Mouse (Mus musculus) intestine, embryonic 14.5 days (tissue): ENCODE data around the gene Rap1b. TPM values are rescaled to one million over a fixed set of nuclear protein-coding genes. Genes with fewer than 3 reads are reported as not detected.

Source experiments
- ATAC-seq: fragments of 200-750 bp; cut with Nextera tagmentation; replicated peaks from 2 replicates; pipeline ENCODE4 v1.8.0; 2017; ENCODE audit warnings: low read depth, moderate number of reproducible peaks, moderate TSS enrichment, moderate library complexity; ENCODE audit not compliant: low FRiP score, low TSS enrichment
- DNase-seq: peaks from one replicate; pipeline ENCODE4 v3.0.0-alpha.2; 2018; ENCODE audit warnings: low spot score
- H3K27ac ChIP-seq: fragments of 300-500 bp; sonication (generic); 2 replicates; pipeline ENCODE4 v1.5.1; 2014; ENCODE audit warnings: low read depth, mild to moderate bottlenecking, control low read depth
- H3K27me3 ChIP-seq: fragments of 300-500 bp; sonication (generic); replicated peaks from 2 replicates; pipeline ENCODE4 v1.6.1; 2014; ENCODE audit warnings: low read length, control low read depth; ENCODE audit not compliant: control insufficient read depth, insufficient read depth
- H3K36me3 ChIP-seq: fragments of 300-500 bp; sonication (generic); 2 replicates; pipeline ENCODE4 v1.6.1; 2014; ENCODE audit warnings: low read length, control low read depth; ENCODE audit not compliant: control insufficient read depth, insufficient read depth
- H3K4me1 ChIP-seq: fragments of 300-500 bp; sonication (generic); replicated peaks from 2 replicates; pipeline ENCODE4 v1.6.1; 2014; ENCODE audit warnings: low read length, control low read depth, mixed read lengths; ENCODE audit not compliant: control insufficient read depth, insufficient read depth
- H3K4me2 ChIP-seq: fragments of 300-500 bp; sonication (generic); 2 replicates; pipeline ENCODE4 v1.6.1; 2014; ENCODE audit warnings: low read length
- H3K4me3 ChIP-seq: fragments of 300-500 bp; sonication (generic); 2 replicates; pipeline ENCODE4 v1.5.1; 2014; ENCODE audit warnings: low read depth, low read length, control low read depth, mixed read lengths
- H3K9ac ChIP-seq: fragments of 300-500 bp; sonication (generic); 2 replicates; pipeline ENCODE4 v1.6.1; 2014; ENCODE audit warnings: mild to moderate bottlenecking, low read length
- H3K9me3 ChIP-seq: fragments of 300-500 bp; sonication (generic); 2 replicates; pipeline ENCODE4 v1.6.1; 2016; ENCODE audit warnings: low read length, control low read depth; ENCODE audit not compliant: control insufficient read depth
- WGBS: fragments of 180-500 bp; shearing (Covaris S2); extraction: QIAGEN DNeasy Blood & Tissue Kit; methylation state at CpG from one replicate; pipeline ENCODE4 v1.1.7; 2014; 5-methylcytosine and 5-hydroxymethylcytosine counted together
- polyA plus RNA-seq: library from polyadenylated mRNA; unstranded; fragments of >200 nt; fragmentation: Nextera tagmentation; extraction: Ambion mirVana; gene quantifications from 2 replicates; pipeline ENCODE4 v1.2.1, GENCODE M21; 2014

The Rap1b gene
- polyA plus RNA-seq, 1 experiment from 2014 or later = 183 TPM

DNA sequence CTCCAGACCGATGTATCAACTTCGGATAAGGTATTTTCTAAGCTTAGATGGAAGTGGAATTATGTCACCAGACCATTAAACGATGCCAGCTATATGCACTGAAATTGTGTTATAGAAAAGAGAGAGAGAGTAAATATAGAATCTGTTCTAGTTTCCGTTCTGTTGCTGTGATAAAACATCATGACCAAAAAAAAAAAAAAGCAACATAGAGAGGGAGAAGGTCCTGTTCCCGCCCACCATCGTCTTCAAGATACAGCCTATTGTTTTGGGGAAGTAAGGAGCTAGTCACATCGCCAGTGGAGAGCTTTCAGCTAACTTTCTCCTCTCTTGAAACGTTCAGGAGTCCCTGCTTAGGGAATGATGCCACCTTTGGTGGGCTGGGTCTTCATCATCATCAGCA, 37.6 kb upstream of the Rap1b start:
- DNase-seq (no peak), ATAC-seq (no peak)
- Histone ChIP-seq H3K4me2 (no peak overlapping the region), H3K36me3 (no peaks in the 10 kb centered on the region), H3K27me3 (no peaks in the 10 kb centered on the region), H3K4me3 (no peak overlapping the region), H3K4me1 (no peaks in the 10 kb centered on the region), H3K27ac (no peak overlapping the region), H3K9me3 (no peaks in the 10 kb centered on the region), H3K9ac (no peak overlapping the region)
- WGBS = 90% methylated on average over 8 of the region's 8 CpGs

DNA sequence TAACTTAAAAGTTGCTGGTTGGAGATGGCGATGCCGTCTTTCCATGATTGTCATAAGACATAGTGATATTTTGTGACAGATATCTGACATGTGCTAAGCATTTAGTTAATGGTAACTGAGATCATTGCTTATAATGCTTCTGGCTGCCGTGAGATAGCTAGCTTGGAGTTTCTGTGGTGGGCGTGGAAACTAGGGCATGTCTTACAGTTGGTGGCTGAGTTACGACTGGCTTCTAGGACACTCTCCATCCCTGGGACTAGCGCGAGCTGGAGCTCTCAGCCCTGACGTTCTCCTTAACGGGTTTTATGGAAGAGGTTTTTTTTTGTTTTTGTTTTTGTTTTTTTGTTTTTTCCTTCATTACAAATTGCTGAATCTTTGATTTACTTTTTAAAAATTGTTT, 32.8 kb upstream of the Rap1b start:
- DNase-seq = no peak
- Histone ChIP-seq H3K9me3 (no peaks in the 10 kb centered on the region), H3K9ac (no peak overlapping the region), H3K4me3 (no peak overlapping the region), H3K27me3 (no peaks in the 10 kb centered on the region), H3K27ac (no peak overlapping the region), H3K4me1 (no peaks in the 10 kb centered on the region), H3K36me3 (no peaks in the 10 kb centered on the region), H3K4me2 (no peak overlapping the region)
- WGBS = 83% methylated on average over 9 of the region's 9 CpGs
- no peak for ATAC-seq

DNA sequence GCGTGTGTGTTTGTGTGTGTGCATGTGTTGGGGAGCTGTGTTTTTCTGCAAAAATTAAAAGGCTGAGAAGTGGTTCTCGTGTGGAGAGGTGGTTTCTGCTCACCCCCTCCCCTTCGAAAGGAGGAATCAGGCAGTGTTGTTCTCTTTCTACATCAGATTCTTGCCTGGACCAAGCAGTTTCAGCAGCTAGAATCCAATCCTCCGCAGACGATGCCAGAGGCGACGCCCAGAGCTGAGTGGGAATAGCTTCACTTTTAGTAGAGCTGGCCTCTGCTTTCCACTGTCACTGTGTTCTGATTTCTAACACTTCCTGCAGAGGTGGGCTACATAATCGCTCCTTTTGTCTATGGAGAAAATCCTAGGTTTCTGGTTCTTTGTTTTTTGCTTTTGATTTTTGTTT, 31.0 kb upstream of the Rap1b start:
- Histone ChIP-seq H3K36me3 (no peaks in the 10 kb centered on the region), H3K27me3 (no peaks in the 10 kb centered on the region), H3K4me1 (no peaks in the 10 kb centered on the region), H3K9ac (no peak overlapping the region), H3K4me2 (no peak overlapping the region), H3K9me3 (no peaks in the 10 kb centered on the region), H3K4me3 (no peak overlapping the region), H3K27ac (no peak overlapping the region)
- ATAC-seq (no peak), DNase-seq (no peak)
- 81% methylated on average over 8 of the region's 8 CpGs for WGBS

DNA sequence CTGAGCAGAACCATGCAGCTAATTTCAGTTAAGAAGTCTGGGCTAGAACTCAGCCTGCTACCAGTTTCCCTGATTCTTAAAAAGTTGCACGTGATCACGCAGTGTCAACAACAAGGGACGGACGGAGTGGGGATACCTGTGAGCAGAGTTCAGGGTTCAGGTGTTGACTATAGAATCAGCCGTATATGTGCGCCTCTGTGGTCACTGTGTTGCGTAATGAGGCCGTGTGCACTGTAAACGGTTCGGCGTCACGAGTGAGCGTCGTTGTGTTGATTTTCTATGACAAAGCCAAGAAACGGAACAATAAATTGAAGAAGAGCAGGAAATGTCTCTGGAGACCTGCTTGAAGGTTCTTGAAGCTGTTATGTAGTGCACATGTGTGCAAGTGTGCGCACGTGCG, 30.6 kb upstream of the Rap1b start:
- H3K9me3 ChIP-seq = no peaks in the 10 kb centered on the region
- no peaks in the 10 kb centered on the region for H3K4me1 ChIP-seq
- H3K4me2 ChIP-seq = no peak overlapping the region
- H3K4me3 ChIP-seq = no peak overlapping the region
- H3K27ac ChIP-seq = no peak overlapping the region
- no peaks in the 10 kb centered on the region for H3K36me3 ChIP-seq
- H3K9ac ChIP-seq = no peak overlapping the region
- WGBS = 85% methylated on average over 18 of the region's 18 CpGs
- no peaks in the 10 kb centered on the region for H3K27me3 ChIP-seq
- ATAC-seq (no peak), DNase-seq (no peak)

- no peak for ATAC-seq
- no peak overlapping the region for H3K4me2 ChIP-seq
- WGBS = 68% methylated on average over 10 of the region's 10 CpGs
- H3K9ac ChIP-seq = no peak overlapping the region
- H3K9me3 ChIP-seq = no peaks in the 10 kb centered on the region
- H3K4me1 ChIP-seq = no peaks in the 10 kb centered on the region
- no peaks in the 10 kb centered on the region for H3K27me3 ChIP-seq
- H3K36me3 ChIP-seq = no peaks in the 10 kb centered on the region
- no peak overlapping the region for H3K4me3 ChIP-seq
- DNase-seq = no peak
- H3K27ac ChIP-seq = no peak overlapping the region
Measured at GRCm38 (mm10) chr10:117874936-117875335, 29.1 kb upstream of the Rap1b start.

DNA sequence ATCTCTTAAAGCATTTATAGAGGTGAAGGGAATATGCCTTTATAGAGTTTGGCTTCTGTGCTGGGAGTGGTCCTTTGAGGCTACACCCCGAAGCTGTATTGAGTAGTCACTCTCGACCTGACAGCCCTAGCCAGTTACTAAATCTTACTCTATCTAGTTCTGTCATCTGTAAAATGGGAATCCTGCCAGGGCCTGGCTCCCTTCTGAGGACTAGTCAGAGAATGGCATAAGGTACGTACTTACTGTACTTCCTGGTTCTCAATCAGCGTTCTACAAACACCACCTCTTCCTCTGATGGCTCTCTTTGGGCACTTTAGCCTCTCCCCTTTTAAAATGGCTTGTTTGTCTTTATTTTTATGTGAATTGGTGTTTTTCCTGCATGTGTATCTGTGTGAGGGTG, 28.1 kb upstream of the Rap1b start:
- Histone ChIP-seq H3K4me2 (no peak overlapping the region), H3K4me1 (no peaks in the 10 kb centered on the region), H3K36me3 (no peaks in the 10 kb centered on the region), H3K4me3 (no peak overlapping the region), H3K27ac (no peak overlapping the region), H3K9ac (no peak overlapping the region), H3K9me3 (no peaks in the 10 kb centered on the region), H3K27me3 (no peaks in the 10 kb centered on the region)
- DNase-seq = no peak
- no peak for ATAC-seq
- 84% methylated on average over 4 of the region's 4 CpGs for WGBS

DNA sequence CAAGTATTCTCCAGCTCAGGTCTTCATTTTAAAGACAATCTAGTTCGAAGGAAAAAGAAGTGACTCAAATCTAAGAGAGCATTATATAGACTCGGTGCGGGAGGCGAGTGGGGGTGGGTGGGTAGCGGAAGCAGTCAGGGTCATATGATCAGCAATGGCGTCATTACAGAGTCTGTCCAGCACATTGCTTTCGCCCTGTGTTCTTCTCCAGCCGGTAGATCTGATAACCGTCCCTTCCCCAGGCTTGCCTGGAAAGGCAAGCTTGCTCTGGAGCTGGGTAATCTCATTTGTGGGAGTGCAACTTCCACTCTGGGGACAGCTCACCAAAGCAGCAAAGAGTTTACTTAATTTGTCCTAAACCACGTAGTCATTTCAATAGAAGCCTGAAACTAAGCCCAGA, 26.6 kb upstream of the Rap1b start:
- H3K4me2 ChIP-seq = no peak overlapping the region
- WGBS = 71% methylated on average over 10 of the region's 10 CpGs
- no peaks in the 10 kb centered on the region for H3K4me1 ChIP-seq

GRCm38 (mm10) chr10:117867301-117867700, 21.5 kb upstream of the Rap1b start:
- H3K27ac ChIP-seq = no peak overlapping the region
- no peak overlapping the region for H3K4me3 ChIP-seq
- H3K4me2 ChIP-seq = no peak overlapping the region
- WGBS = 91% methylated on average over 3 of the region's 3 CpGs
- DNase-seq (no peak), ATAC-seq (no peak)
- H3K27me3 ChIP-seq = no peaks in the 10 kb centered on the region
- H3K4me1 ChIP-seq = no peaks in the 10 kb centered on the region
- H3K9me3 ChIP-seq = no peaks in the 10 kb centered on the region
- no peak overlapping the region for H3K9ac ChIP-seq
- H3K36me3 ChIP-seq = no peaks in the 10 kb centered on the region

More for the DNA sequence above, 26.6 kb upstream of the Rap1b start:
- no peak for DNase-seq
- Histone ChIP-seq H3K9me3 (no peaks in the 10 kb centered on the region), H3K27me3 (no peaks in the 10 kb centered on the region), H3K4me3 (no peak overlapping the region), H3K27ac (no peak overlapping the region), H3K36me3 (no peaks in the 10 kb centered on the region), H3K9ac (no peak overlapping the region)
- ATAC-seq = no peak

GRCm38 (mm10) chr10:117866641-117867040, 20.8 kb upstream of the Rap1b start:
- H3K36me3 ChIP-seq = no peaks in the 10 kb centered on the region
- no peak for ATAC-seq
- DNase-seq = no peak
- no peaks in the 10 kb centered on the region for H3K4me1 ChIP-seq
- H3K4me3 ChIP-seq = no peak overlapping the region
- 80% methylated on average over 8 of the region's 8 CpGs for WGBS
- H3K4me2 ChIP-seq = no peak overlapping the region
- no peak overlapping the region for H3K27ac ChIP-seq
- H3K27me3 ChIP-seq = no peaks in the 10 kb centered on the region
- no peaks in the 10 kb centered on the region for H3K9me3 ChIP-seq
- H3K9ac ChIP-seq = no peak overlapping the region
